Mouse (Mus musculus) cerebellum, postnatal 14 days (tissue): Measurements from ENCODE around the gene Slc25a19.
"Not testable (repeated sequence)": the region's sequence is repeated elsewhere in the genome, so short reads cannot be mapped to it uniquely, and the experiment has no call there.

Source experiments
- DNase-seq, 2 experiments: peaks; one replicate each; pipeline ENCODE4 v3.0.0; 2021; ENCODE audit warnings: mixed read lengths in 2 of 2

Gene Slc25a19

GRCm38 (mm10) chr11:115627705-115628464, at the start of gene Slc25a19:
Gene Slc25a19, minus strand, starts transcription at chr11:115628295.
- DNase-seq, result peak; percentile 99

GRCm38 (mm10) chr11:115677511-115677910, 49.4 kb upstream of the Slc25a19 start:
- DNase-seq, result no peak

- DNase-seq, result no peak
Measured at GRCm38 (mm10) chr11:115676738-115677137, 48.6 kb upstream of the Slc25a19 start.

DNA sequence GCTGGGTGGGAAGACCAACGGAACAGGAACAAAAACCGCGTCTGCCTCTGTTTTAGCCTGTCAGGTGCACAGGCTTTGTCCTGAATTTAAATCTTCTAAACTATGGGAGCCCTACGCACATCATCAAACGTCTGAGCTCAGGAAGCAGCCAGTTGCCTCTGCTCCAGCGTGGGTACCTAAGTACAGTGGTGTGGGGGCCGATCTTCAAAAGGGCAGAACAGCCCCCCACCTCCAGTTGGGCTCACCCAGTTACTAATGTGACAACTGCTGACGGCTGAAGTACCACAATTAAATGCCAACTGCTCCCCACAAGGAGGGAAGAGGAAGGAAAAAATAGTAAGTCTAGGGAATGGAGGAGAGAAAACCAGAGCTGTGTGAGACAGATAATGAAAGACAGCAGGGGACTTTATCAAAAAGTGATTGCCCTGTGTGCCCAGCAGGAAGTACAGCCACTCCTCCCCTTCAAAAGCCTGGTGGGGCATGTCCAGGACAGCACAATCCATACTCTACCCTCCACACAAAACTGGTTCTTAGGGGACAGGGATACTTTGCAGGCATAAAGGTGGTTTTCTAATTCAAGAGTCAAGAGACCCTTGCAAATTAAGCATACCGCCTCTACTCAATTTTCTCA, 46.3 kb upstream of the Slc25a19 start:
- DNase-seq, result peak in 1 of 2 experiments; percentile 53

DNA sequence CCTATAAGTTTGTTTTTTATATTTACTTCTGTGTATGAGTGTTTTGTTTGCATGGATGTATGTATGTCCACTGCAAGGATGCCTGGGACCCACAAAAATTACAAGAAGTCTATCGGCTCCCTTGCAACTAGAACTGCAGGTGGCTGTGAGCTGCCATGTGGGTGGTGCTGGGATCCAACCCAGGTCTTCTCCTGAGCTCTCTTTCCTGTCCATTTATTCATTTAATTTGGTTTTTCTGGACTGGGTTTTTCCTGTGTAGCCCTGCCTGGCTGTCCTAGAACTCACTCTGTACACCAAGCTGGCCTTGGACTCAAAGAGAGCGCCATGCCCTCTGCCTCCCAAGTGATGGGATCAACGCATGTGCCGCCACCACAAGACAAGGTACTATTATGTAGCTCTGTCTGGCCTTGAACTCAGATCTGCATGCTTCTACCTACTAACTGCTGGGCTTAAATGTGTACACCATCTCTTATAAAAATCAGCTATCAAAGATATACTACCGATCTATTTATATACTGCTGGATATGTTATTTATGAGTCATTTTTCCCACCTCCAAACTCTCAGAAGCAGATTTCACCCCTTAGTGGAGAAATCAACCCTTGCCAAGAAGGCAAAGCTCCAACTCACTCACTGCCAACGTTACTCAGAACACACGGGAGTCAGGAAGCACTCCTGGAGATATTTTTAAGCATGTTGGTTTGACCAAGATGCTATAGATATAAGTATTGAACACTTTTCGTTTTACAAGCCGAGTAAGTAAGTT, 45.6 kb upstream of the Slc25a19 start:
- peak; percentile 82 to 86 for DNase-seq

DNA sequence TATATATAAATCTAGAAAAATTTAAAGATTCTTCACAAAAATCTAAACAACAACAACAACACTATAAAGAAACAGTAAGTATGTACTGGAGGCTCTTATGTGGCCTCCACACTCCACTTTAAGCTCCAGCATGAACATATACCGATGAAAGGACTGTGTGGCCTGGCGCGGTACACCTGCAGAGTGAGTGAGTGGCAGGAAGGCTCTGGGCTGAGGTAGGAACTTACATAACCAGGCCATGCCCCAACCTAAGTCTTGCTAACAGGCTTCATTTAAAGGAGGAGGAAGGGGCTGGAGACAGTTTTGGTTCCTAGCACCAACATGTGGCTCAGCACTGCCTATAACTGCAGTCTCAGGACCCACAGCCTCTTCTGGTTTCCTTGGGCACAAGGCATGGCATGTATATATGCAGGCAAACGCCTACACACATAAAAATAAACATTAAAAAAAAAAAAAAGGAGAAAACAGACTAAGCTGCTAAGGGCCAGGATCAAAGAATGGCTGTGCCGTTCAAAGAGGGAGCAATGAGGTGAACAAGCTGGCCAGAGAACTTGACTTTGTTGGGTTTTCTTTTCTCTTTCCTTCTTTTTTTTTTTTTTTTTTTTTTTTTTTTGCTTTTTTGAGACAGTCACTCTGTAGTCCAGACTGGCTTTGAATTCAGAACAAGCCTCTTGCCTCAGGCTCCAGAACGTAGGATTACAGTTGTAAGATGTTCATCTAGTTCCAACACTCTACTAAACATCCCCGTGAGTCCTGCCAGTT, 44.3 kb upstream of the Slc25a19 start:
- DNase-seq, result no peak

- no peak for DNase-seq
Measured at GRCm38 (mm10) chr11:115670451-115671050, 42.5 kb upstream of the Slc25a19 start.

GRCm38 (mm10) chr11:115663676-115664335, 35.7 kb upstream of the Slc25a19 start:
- DNase-seq, result no peak

- DNase-seq, result peak in 1 of 2 experiments; percentile 51
Measured at GRCm38 (mm10) chr11:115660376-115660775, 32.3 kb upstream of the Slc25a19 start.

- no peak for DNase-seq
Measured at GRCm38 (mm10) chr11:115658521-115658920, 30.4 kb upstream of the Slc25a19 start.

- DNase-seq, result no peak
Measured at GRCm38 (mm10) chr11:115654128-115654527, 26.0 kb upstream of the Slc25a19 start.

DNA sequence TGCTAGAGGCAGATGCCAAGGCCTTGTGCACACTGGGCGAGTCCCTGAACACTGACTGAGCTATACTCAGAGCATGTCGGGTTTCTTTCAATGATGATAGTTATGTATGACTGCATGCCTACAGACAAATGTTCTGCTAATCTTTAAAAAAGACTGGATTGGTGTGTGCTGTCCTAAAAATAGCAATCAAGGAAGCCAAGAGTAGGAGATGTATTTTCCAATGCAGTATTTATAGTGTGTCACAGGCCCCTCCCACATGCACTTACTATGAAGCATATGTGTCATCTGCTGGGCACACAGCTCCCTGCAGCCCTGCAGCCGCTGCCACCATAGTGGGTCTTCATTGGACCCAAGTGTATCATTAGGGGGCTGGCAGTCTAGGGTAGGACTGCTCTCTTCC, 25.1 kb upstream of the Slc25a19 start:
- no peak for DNase-seq

- no peak for DNase-seq
Measured at GRCm38 (mm10) chr11:115651680-115652079, 23.6 kb upstream of the Slc25a19 start.

- DNase-seq, result peak; percentile 86 to 93
Measured at GRCm38 (mm10) chr11:115649706-115650105, 21.6 kb upstream of the Slc25a19 start.

GRCm38 (mm10) chr11:115647459-115647858, 19.4 kb upstream of the Slc25a19 start:
- DNase-seq, result peak; percentile 79 to 84

DNA sequence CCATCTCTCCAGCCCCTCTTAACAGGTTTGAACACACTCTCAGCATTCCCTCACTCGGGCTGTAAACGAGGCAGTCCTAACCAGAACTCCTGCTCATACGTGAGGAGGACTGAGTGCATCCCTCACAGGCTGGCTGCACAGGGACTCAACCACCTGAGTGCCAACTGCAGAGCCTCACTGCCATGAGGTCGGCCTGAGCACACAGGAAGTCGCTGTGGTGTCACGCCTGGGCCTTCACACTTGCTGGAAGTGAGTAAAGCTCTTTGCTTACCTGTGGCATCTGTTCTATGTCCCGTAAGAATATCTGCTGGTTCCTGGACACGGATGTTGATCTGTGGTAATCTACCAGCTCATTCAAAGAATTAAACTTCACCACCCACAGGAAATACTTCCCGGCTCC, 18.3 kb upstream of the Slc25a19 start:
- no peak for DNase-seq

- not testable (repeated sequence) for DNase-seq
Measured at GRCm38 (mm10) chr11:115645498-115645897, 17.4 kb upstream of the Slc25a19 start.

- DNase-seq, result no peak
Measured at GRCm38 (mm10) chr11:115644308-115644707, 16.2 kb upstream of the Slc25a19 start.

DNA sequence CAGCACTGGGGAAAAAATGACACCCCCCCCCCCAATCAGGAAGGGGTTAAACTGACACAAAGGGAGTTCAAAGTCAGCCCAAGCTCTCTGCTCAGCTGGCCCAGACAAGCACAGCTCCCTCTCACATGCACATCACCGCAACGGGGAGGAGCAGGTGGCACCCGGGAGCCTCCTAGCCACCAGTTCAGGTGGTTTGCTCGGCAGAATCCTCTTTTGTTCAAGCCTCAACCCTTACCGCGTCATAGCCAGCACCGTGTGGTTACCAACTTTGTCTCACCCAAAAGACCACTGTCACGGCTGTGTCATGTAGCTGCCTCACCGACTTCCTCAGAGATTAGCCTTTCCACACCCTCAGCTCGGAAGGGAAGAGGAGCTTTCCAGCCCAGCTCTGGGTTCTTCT, 15.2 kb upstream of the Slc25a19 start:
- DNase-seq, result no peak

- DNase-seq, result no peak
Measured at GRCm38 (mm10) chr11:115642705-115643104, 14.6 kb upstream of the Slc25a19 start.

DNA sequence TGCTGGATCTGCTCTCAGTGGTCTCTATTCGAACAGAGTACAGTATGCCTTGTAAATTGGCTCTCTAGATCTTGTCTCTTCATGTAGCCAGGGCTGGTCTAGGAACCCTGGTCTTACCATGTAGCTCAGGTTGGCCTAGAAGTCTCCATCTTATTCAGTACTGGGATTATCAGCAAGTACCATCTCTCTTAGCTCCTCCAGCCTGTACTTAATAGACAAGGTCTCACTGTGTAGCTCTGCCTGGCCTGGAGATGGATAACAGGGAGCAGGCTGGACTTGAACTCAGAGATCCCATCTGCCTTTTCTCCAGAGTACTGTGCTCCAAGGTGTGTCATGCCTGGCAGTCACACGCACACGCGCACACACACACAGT, 13.6 kb upstream of the Slc25a19 start:
- no peak for DNase-seq
